Mouse (Mus musculus): ENCODE data around the gene Gm48552. TPM values are rescaled to one million over a fixed set of nuclear protein-coding genes. Genes with fewer than 3 reads are reported as not detected.

The Gm48552 gene
- polyA plus RNA-seq, 1 experiment from 2014 or later: 2.0 TPM

DNA sequence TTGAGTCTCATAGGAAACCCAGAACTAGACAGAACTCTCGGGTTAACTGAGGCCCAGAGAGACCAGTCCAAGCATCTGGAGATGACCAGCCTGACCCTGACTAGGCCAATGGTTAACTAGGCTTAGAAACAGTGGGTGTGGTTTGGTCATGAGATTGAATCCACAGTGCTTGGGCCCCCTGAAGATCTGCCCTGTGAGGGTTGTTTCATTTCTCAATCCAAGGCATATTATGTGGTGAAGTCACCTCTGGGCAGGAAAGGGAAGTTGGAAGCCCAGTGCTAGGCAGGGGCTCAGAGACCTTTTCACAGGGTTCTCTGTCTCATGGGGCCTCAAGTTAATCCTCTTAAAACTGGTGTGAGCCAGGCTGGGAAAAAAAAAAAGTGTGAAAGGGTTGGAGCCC lies 30.0 kb upstream of the Gm48552 start:
- H3K9me3 ChIP-seq (ENCODE audit: control insufficient read depth, low read length): no peaks in the 10 kb centered on the region
- no peak overlapping the region for H3K27ac ChIP-seq (ENCODE audit: low read depth, low read length)
- no peak for ATAC-seq (ENCODE audit: low read depth)
- 0 out of 2 replicates have a peak, but pooled peaks cover 3% of the 10 kb centered on the region for H3K27me3 ChIP-seq (ENCODE audit: control insufficient read depth, insufficient read depth, low read length)
- 70% methylated on average over 1 of the region's 1 CpGs for WGBS
- peak overlapping the region; percentile 85; the same call in 1 of the 2 replicates for H3K4me2 ChIP-seq (ENCODE audit: low read depth, low read length)
- H3K4me1 ChIP-seq (ENCODE audit: control insufficient read depth, insufficient read depth, low read length): peaks cover 9% of the 10 kb centered on the region; the same call in 1 of the 2 replicates
- H3K36me3 ChIP-seq (ENCODE audit: control insufficient read depth, insufficient read depth, low read length): no peaks in the 10 kb centered on the region
- 0 out of 2 replicates have a peak overlapping the region, but pooled peaks have one; percentile 75 for H3K9ac ChIP-seq (replicated peaks; ENCODE audit: low read depth, low read length)
- 0 out of 2 replicates have a peak overlapping the region, but pooled peaks have one; percentile 67 for H3K4me3 ChIP-seq (ENCODE audit: low read depth, low read length)

DNA sequence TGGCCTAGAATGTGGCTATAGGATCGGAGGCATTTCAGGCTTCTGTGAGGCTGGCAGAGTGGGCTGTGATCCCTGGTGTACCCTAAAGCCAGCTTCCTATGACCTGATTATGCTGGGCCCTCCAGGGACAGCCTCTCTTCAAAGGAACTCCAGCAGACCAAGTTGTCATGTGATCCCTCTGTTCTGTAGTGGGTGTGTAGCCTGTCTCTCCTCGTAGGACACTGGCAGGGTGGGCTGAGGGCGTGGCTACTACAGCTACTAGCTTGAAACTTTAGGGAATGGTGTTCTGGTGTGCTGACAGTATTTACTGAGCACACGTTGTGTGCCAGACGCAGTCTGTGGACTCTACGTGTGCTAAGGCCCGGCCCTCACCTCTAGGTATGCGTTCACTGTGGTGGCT lies 28.1 kb upstream of the Gm48552 start:
- ATAC-seq (ENCODE audit: low read depth): no peak
- no peaks in the 10 kb centered on the region for H3K36me3 ChIP-seq (ENCODE audit: control insufficient read depth, insufficient read depth, low read length)
- H3K27ac ChIP-seq (ENCODE audit: low read depth, low read length): no peak overlapping the region
- H3K9ac ChIP-seq (replicated peaks; ENCODE audit: low read depth, low read length): no peak overlapping the region
- H3K9me3 ChIP-seq (ENCODE audit: control insufficient read depth, low read length): no peaks in the 10 kb centered on the region
- H3K27me3 ChIP-seq (ENCODE audit: control insufficient read depth, insufficient read depth, low read length): 0 out of 2 replicates have a peak, but pooled peaks cover 3% of the 10 kb centered on the region
- no peak overlapping the region for H3K4me3 ChIP-seq (ENCODE audit: low read depth, low read length)
- no peak overlapping the region for H3K4me2 ChIP-seq (ENCODE audit: low read depth, low read length)
- 70% methylated on average over 8 of the region's 8 CpGs for WGBS
- peaks cover 16% of the 10 kb centered on the region; the same call in 1 of the 2 replicates for H3K4me1 ChIP-seq (ENCODE audit: control insufficient read depth, insufficient read depth, low read length)

- no peak overlapping the region for H3K27ac ChIP-seq (ENCODE audit: low read depth, low read length)
- no peak overlapping the region for H3K9ac ChIP-seq (replicated peaks; ENCODE audit: low read depth, low read length)
- 0 out of 2 replicates have a peak, but pooled peaks cover 3% of the 10 kb centered on the region for H3K27me3 ChIP-seq (ENCODE audit: control insufficient read depth, insufficient read depth, low read length)
- peaks cover 8% of the 10 kb centered on the region; the same call in 1 of the 2 replicates for H3K36me3 ChIP-seq (ENCODE audit: control insufficient read depth, insufficient read depth, low read length)
- no peak overlapping the region for H3K4me2 ChIP-seq (ENCODE audit: low read depth, low read length)
- peaks cover 16% of the 10 kb centered on the region; the same call in 1 of the 2 replicates for H3K4me1 ChIP-seq (ENCODE audit: control insufficient read depth, insufficient read depth, low read length)
- H3K4me3 ChIP-seq (ENCODE audit: low read depth, low read length): no peak overlapping the region
- 80% methylated on average over 12 of the region's 12 CpGs for WGBS
- ATAC-seq (ENCODE audit: low read depth): no peak
- no peaks in the 10 kb centered on the region for H3K9me3 ChIP-seq (ENCODE audit: control insufficient read depth, low read length)
Observed at GRCm38 (mm10) chr10:81362336-81362949, 26.4 kb upstream of the Gm48552 start.

DNA sequence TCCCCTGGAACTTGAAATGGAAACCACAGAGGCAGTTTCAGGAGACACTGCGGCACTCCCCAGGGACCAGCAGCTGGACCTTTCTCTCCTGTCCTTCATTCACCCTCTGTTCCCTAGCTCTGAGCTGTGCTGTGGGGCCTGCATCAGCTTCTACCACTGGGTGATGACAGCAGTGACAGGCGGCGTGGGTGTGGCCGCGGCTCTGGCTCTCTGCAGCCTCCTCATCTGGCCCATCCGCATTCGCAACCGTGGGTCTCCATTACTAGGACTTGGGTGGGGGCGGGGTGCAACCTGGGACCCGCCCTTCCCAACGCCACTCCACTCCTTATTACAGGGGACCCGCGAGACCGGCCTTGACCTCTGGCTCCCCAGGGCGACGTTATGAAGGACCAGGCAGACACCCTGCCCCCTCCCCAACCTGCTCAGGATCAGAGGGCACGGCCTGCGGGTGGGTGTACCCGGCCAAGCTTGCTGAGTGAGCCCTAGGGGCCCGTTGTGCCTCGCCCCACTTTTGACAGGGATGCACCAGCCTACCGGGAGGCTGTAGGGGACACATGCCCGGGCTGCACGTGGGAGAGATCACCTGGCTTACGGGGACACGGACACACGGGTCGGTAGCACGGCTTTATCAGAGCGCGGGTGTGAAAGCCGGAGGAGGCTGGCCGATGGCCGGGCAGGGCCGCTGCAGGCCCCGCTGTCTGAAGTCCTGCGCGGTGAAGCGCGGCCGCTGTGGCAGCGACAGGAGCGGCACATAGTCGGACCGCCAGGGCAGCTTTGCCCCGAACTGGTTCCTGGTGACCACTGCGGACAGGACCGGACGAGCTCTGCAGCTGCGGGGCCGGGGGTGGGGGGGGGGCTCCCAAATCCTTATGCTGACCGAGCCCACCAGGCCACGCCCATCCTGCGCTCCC lies 25.1 kb upstream of the Gm48552 start:
- peak overlapping the region; percentile 30; the same call in 1 of the 2 replicates for H3K4me2 ChIP-seq (ENCODE audit: low read depth, low read length)
- no peaks in the 10 kb centered on the region for H3K9me3 ChIP-seq (ENCODE audit: control insufficient read depth, low read length)
- whole genome bisulfite sequencing: 13% methylated on average over 54 of the region's 54 CpGs
- H3K27me3 ChIP-seq (ENCODE audit: control insufficient read depth, insufficient read depth, low read length): 0 out of 2 replicates have a peak, but pooled peaks cover 3% of the 10 kb centered on the region
- peaks cover 12% of the 10 kb centered on the region; the same call in 1 of the 2 replicates for H3K4me1 ChIP-seq (ENCODE audit: control insufficient read depth, insufficient read depth, low read length)
- peak overlapping the region; percentile 39 for H3K9ac ChIP-seq (replicated peaks; ENCODE audit: low read depth, low read length)
- ATAC-seq (ENCODE audit: low read depth): no peak
- peak overlapping the region; percentile 12; the same call in 1 of the 2 replicates for H3K4me3 ChIP-seq (ENCODE audit: low read depth, low read length)
- no peak overlapping the region for H3K27ac ChIP-seq (ENCODE audit: low read depth, low read length)
- peaks cover 20% of the 10 kb centered on the region for H3K36me3 ChIP-seq (ENCODE audit: control insufficient read depth, insufficient read depth, low read length)

- WGBS: 11% methylated on average over 28 of the region's 28 CpGs
- no peak overlapping the region for H3K9ac ChIP-seq (replicated peaks; ENCODE audit: low read depth, low read length)
- no peak overlapping the region for H3K27ac ChIP-seq (ENCODE audit: low read depth, low read length)
- H3K9me3 ChIP-seq (ENCODE audit: control insufficient read depth, low read length): no peaks in the 10 kb centered on the region
- H3K27me3 ChIP-seq (ENCODE audit: control insufficient read depth, insufficient read depth, low read length): 0 out of 2 replicates have a peak, but pooled peaks cover 3% of the 10 kb centered on the region
- H3K4me2 ChIP-seq (ENCODE audit: low read depth, low read length): peak overlapping the region; percentile 30; the same call in 1 of the 2 replicates
- no peak overlapping the region for H3K4me3 ChIP-seq (ENCODE audit: low read depth, low read length)
- peaks cover 29% of the 10 kb centered on the region for H3K36me3 ChIP-seq (ENCODE audit: control insufficient read depth, insufficient read depth, low read length)
- H3K4me1 ChIP-seq (ENCODE audit: control insufficient read depth, insufficient read depth, low read length): peaks cover 12% of the 10 kb centered on the region; the same call in 1 of the 2 replicates
- ATAC-seq (ENCODE audit: low read depth): no peak
Observed at GRCm38 (mm10) chr10:81364666-81365065, 24.1 kb upstream of the Gm48552 start.

- WGBS: 44% methylated on average over 4 of the region's 4 CpGs
- H3K27ac ChIP-seq (ENCODE audit: low read depth, low read length): no peak overlapping the region
- peaks cover 12% of the 10 kb centered on the region; the same call in 1 of the 2 replicates for H3K4me1 ChIP-seq (ENCODE audit: control insufficient read depth, insufficient read depth, low read length)
- no peak; the same call in 1 of the 2 replicates for ATAC-seq (ENCODE audit: low read depth)
- H3K9ac ChIP-seq (replicated peaks; ENCODE audit: low read depth, low read length): no peak overlapping the region
- H3K9me3 ChIP-seq (ENCODE audit: control insufficient read depth, low read length): no peaks in the 10 kb centered on the region
- H3K4me3 ChIP-seq (ENCODE audit: low read depth, low read length): no peak overlapping the region
- H3K4me2 ChIP-seq (ENCODE audit: low read depth, low read length): no peak overlapping the region
- peaks cover 33% of the 10 kb centered on the region for H3K36me3 ChIP-seq (ENCODE audit: control insufficient read depth, insufficient read depth, low read length)
- 0 out of 2 replicates have a peak, but pooled peaks cover 3% of the 10 kb centered on the region for H3K27me3 ChIP-seq (ENCODE audit: control insufficient read depth, insufficient read depth, low read length)
Observed at GRCm38 (mm10) chr10:81365073-81365472, 23.7 kb upstream of the Gm48552 start.

- Histone ChIP-seq H3K27me3 (ENCODE audit: control insufficient read depth, insufficient read depth, low read length) (0 out of 2 replicates have a peak, but pooled peaks cover 3% of the 10 kb centered on the region), H3K27ac (ENCODE audit: low read depth, low read length) (no peak within 1 kb of the TSS), H3K4me2 (ENCODE audit: low read depth, low read length) (peak within 1 kb of the TSS; percentile 30; the same call in 1 of the 2 replicates), H3K9ac (replicated peaks; ENCODE audit: low read depth, low read length) (no peak within 1 kb of the TSS), H3K4me3 (ENCODE audit: low read depth, low read length) (no peak within 1 kb of the TSS), H3K4me1 (ENCODE audit: control insufficient read depth, insufficient read depth, low read length) (peaks cover 10% of the 10 kb centered on the region; the same call in 1 of the 2 replicates), H3K9me3 (ENCODE audit: control insufficient read depth, low read length) (no peaks in the 10 kb centered on the region), H3K36me3 (ENCODE audit: control insufficient read depth, insufficient read depth, low read length) (peaks cover 39% of the 10 kb centered on the region)
- 0 out of 2 replicates have a peak, but pooled peaks have one; percentile 7 for ATAC-seq (ENCODE audit: low read depth)
- WGBS: 14% methylated on average over 12 of the region's 12 CpGs
Observed at GRCm38 (mm10) chr10:81365672-81366476, 22.9 kb upstream of the Gm48552 start, which contains the start of gene 4930404N11Rik. TSS of gene 4930404N11Rik (minus strand) at chr10:81365816.

All from neural tube, embryonic 14.5 days (tissue).